Comparison of ENCODE assay signal across 8 mouse cellular contexts in the genomic region with DNA sequence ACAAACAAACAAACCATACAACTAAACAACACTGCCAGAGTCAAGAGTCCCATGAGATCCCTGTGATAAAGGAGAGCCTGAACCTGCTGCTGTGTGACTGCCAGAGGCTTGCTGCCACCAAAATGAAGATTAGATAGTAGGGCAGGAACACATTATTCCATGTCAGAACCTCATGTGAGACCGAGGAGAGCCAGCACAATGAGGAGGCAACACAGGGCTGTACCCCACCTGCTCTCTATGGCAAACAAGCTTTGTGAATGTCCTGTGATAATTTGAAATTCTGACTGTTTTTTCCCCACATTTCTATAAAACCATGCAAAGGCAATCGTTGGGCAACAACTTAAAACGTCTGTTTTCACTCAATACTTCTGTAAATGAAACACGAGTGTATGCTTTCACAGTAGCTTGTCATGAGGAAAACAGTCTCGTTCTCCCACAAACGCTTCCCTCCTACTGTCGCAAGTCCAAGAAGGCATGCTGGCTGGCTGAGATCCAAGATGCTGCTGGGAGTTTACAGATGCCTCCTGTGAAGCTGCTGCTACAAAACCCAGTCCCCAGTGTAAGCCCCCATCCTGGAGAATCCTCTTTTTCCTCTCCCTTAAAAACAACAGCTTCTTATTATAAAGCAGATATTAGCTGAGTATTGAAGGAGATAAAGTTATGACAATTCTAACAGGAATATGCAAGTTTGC.
DNase-seq lines count a peak whose midpoint lies in the region; ATAC-seq and TF ChIP-seq lines count a peak whose summit lies in the region.

No protein-coding gene starts in this region.

- H3K9me3 ChIP-seq in forebrain, embryonic 14.5 days (replicated peaks; ENCODE audit: control insufficient read depth, low read length), result no peaks in the 10 kb centered on the region
- no peaks in the 10 kb centered on the region for H3K9me3 ChIP-seq in forebrain, embryonic 10.5 days

- peak overlapping the region; percentile 31; the same call in 1 of the 2 replicates for H3K4me2 ChIP-seq in forebrain, embryonic 14.5 days (ENCODE audit: low read length)

- DNase-seq in forebrain, embryonic 14.5 days (ENCODE audit: low spot score), result peak; percentile 91
- DNase-seq in forebrain, embryonic 10.5 days (ENCODE audit: extremely low spot score, low spot score), result no peak
- DNase-seq in lung, postnatal 10 days, result peak; percentile 39
- no peak for DNase-seq in lung, adult 2 months
- DNase-seq in layer of hippocampus, adult 11-12 months (ENCODE audit: low spot score), result peak; percentile 52
- peak; percentile 6 for DNase-seq in ovary, postnatal 36 days (ENCODE audit: low spot score)
- no peak for DNase-seq in urinary bladder, postnatal 14 days (ENCODE audit: low spot score)

- H3K4me1 ChIP-seq in forebrain, embryonic 14.5 days (ENCODE audit: control insufficient read depth, insufficient read depth, low read length), result peaks cover 11% of the 10 kb centered on the region
- H3K4me1 ChIP-seq in forebrain, embryonic 10.5 days, result no peaks in the 10 kb centered on the region
- H3K4me1 ChIP-seq in lung, adult 2 months (ENCODE audit: control insufficient read depth, insufficient read depth, low read length), result no peaks in the 10 kb centered on the region

- no peaks in the 10 kb centered on the region for H3K36me3 ChIP-seq in forebrain, embryonic 14.5 days (ENCODE audit: control insufficient read depth, insufficient read depth, low read length)
- H3K36me3 ChIP-seq in forebrain, embryonic 10.5 days (replicated peaks), result no peaks in the 10 kb centered on the region

- no peak overlapping the region for H3K27ac ChIP-seq in forebrain, embryonic 14.5 days (ENCODE audit: low read depth, low read length)
- H3K27ac ChIP-seq in forebrain, embryonic 10.5 days, result no peak overlapping the region

- H3K4me3 ChIP-seq in forebrain, embryonic 14.5 days (ENCODE audit: low read depth, low read length), result no peak overlapping the region
- H3K4me3 ChIP-seq in forebrain, embryonic 10.5 days, result no peak overlapping the region
- H3K4me3 ChIP-seq in lung, adult 2 months (replicated peaks; ENCODE audit: extremely low read depth, low read depth, low read length), result no peak overlapping the region

- TF ChIP-seq CTCF in lung, adult 2 months (IDR thresholded peaks at IDR 0.05; ENCODE audit: insufficient read depth, low read length), result no peak

- peak; percentile 79 for ATAC-seq in forebrain, embryonic 14.5 days
- ATAC-seq in CD4-positive, CD25-positive, alpha-beta regulatory T cell, adult 4 months, result no peak

- H3K27me3 ChIP-seq in forebrain, embryonic 14.5 days (replicated peaks; ENCODE audit: control insufficient read depth, insufficient read depth, low read length), result no peaks in the 10 kb centered on the region
- H3K27me3 ChIP-seq in forebrain, embryonic 10.5 days (ENCODE audit: poor library complexity, severe bottlenecking), result no peaks in the 10 kb centered on the region

- WGBS in forebrain, embryonic 14.5 days, result 16% methylated on average over 7 of the region's 7 CpGs
- whole genome bisulfite sequencing in forebrain, embryonic 10.5 days, result 75% methylated on average over 7 of the region's 7 CpGs
- 26% methylated on average over 7 of the region's 7 CpGs for WGBS in lung, adult 2 months

- H3K9ac ChIP-seq in forebrain, embryonic 14.5 days (ENCODE audit: low read length), result 0 out of 2 replicates have a peak overlapping the region, but pooled peaks have one; percentile 25

- TF ChIP-seq POLR2A in lung, adult 2 months (IDR thresholded peaks at IDR 0.05; ENCODE audit: borderline replicate concordance, extremely low read depth, low read depth, low read length), result no peak

Comparison
In these comparisons a context has a peak if more than half of its experiments do, and no peak if none do; other contexts are left out.
1. DNase-seq: peak in forebrain, embryonic 14.5 days (single experiment), lung, postnatal 10 days (single experiment), layer of hippocampus, adult 11-12 months (single experiment) and ovary, postnatal 36 days (single experiment); none in forebrain, embryonic 10.5 days (single experiment), lung, adult 2 months (single experiment) and urinary bladder, postnatal 14 days (single experiment).